Mouse (Mus musculus): Measurements from ENCODE around the gene Cux1. TPM values are rescaled to one million over a fixed set of nuclear protein-coding genes. Genes with fewer than 3 reads are reported as not detected.
"Not testable (repeated sequence)": the region's sequence is repeated elsewhere in the genome, so short reads cannot be mapped to it uniquely, and the experiment has no call there.

Gene Cux1
- polyA plus RNA-seq, 1 experiment = 126 TPM

- H3K4me1 ChIP-seq (ENCODE audit: control insufficient read depth, insufficient read depth, low read length) = no peaks in the 10 kb centered on the region
These were observed 348.7 kb downstream of the Cux1 start for GRCm38 (mm10) chr5:136218585-136218984.

GRCm38 (mm10) chr5:136217932-136218381 lies 349.3 kb downstream of the Cux1 start:
- H3K27ac ChIP-seq (ENCODE audit: insufficient read depth, low read depth, low read length) = no peak overlapping the region
- H3K4me3 ChIP-seq (ENCODE audit: insufficient read depth, low read depth, low read length) = no peak overlapping the region
- H3K27me3 ChIP-seq (replicated peaks; ENCODE audit: control insufficient read depth, insufficient read depth, low read length) = no peaks in the 10 kb centered on the region
- no peak for DNase-seq
- H3K36me3 ChIP-seq (ENCODE audit: control insufficient read depth, insufficient read depth, low read length) = no peaks in the 10 kb centered on the region
- no peaks in the 10 kb centered on the region for H3K4me1 ChIP-seq (ENCODE audit: control insufficient read depth, insufficient read depth, low read length)
- no peak for TF ChIP-seq CTCF (conservative IDR thresholded peaks at IDR 0.05; ENCODE audit: insufficient read depth, insufficient read length, low read depth, low read length)
- WGBS = 75% methylated on average over 4 of the region's 4 CpGs

More at GRCm38 (mm10) chr5:136218585-136218984, 348.7 kb downstream of the Cux1 start:
- Histone ChIP-seq H3K27ac (ENCODE audit: insufficient read depth, low read depth, low read length) (no peak overlapping the region), H3K36me3 (ENCODE audit: control insufficient read depth, insufficient read depth, low read length) (no peaks in the 10 kb centered on the region), H3K27me3 (replicated peaks; ENCODE audit: control insufficient read depth, insufficient read depth, low read length) (no peaks in the 10 kb centered on the region), H3K4me3 (ENCODE audit: insufficient read depth, low read depth, low read length) (no peak overlapping the region)
- DNase-seq = no peak
- 85% methylated on average over 12 of the region's 12 CpGs for WGBS
- no peak for TF ChIP-seq CTCF (conservative IDR thresholded peaks at IDR 0.05; ENCODE audit: insufficient read depth, insufficient read length, low read depth, low read length)

- H3K27me3 ChIP-seq (replicated peaks; ENCODE audit: control insufficient read depth, insufficient read depth, low read length) = no peaks in the 10 kb centered on the region
- no peak for DNase-seq
- H3K4me1 ChIP-seq (ENCODE audit: control insufficient read depth, insufficient read depth, low read length) = no peaks in the 10 kb centered on the region
- H3K4me3 ChIP-seq (ENCODE audit: insufficient read depth, low read depth, low read length) = no peak overlapping the region
- 79% methylated on average over 18 of the region's 18 CpGs for WGBS
- TF ChIP-seq CTCF (conservative IDR thresholded peaks at IDR 0.05; ENCODE audit: insufficient read depth, insufficient read length, low read depth, low read length) (no peak), POLR2A (IDR thresholded peaks at IDR 0.05; ENCODE audit: low read depth, low read length) (no peak)
- H3K36me3 ChIP-seq (ENCODE audit: control insufficient read depth, insufficient read depth, low read length) = no peaks in the 10 kb centered on the region
- H3K27ac ChIP-seq (ENCODE audit: insufficient read depth, low read depth, low read length) = no peak overlapping the region
These were observed 350.2 kb downstream of the Cux1 start for GRCm38 (mm10) chr5:136217004-136217665.

- Histone ChIP-seq H3K36me3 (ENCODE audit: control insufficient read depth, insufficient read depth, low read length) (no peaks in the 10 kb centered on the region), H3K27me3 (replicated peaks; ENCODE audit: control insufficient read depth, insufficient read depth, low read length) (no peaks in the 10 kb centered on the region), H3K27ac (ENCODE audit: insufficient read depth, low read depth, low read length) (no peak overlapping the region), H3K4me1 (ENCODE audit: control insufficient read depth, insufficient read depth, low read length) (no peaks in the 10 kb centered on the region), H3K4me3 (ENCODE audit: insufficient read depth, low read depth, low read length) (no peak overlapping the region)
- TF ChIP-seq CTCF (conservative IDR thresholded peaks at IDR 0.05; ENCODE audit: insufficient read depth, insufficient read length, low read depth, low read length) (no peak), POLR2A (IDR thresholded peaks at IDR 0.05; ENCODE audit: low read depth, low read length) (no peak)
- no peak for DNase-seq
- WGBS = 55% methylated on average over 5 of the region's 5 CpGs
These were observed 351.3 kb downstream of the Cux1 start for GRCm38 (mm10) chr5:136215958-136216357.

GRCm38 (mm10) chr5:136215211-136215610 lies 352.1 kb downstream of the Cux1 start:
- no peaks in the 10 kb centered on the region for H3K4me1 ChIP-seq (ENCODE audit: control insufficient read depth, insufficient read depth, low read length)
- no peak overlapping the region for H3K4me3 ChIP-seq (ENCODE audit: insufficient read depth, low read depth, low read length)
- no peaks in the 10 kb centered on the region for H3K27me3 ChIP-seq (replicated peaks; ENCODE audit: control insufficient read depth, insufficient read depth, low read length)
- no peak for DNase-seq
- H3K36me3 ChIP-seq (ENCODE audit: control insufficient read depth, insufficient read depth, low read length) = no peaks in the 10 kb centered on the region
- WGBS = 92% methylated on average over 3 of the region's 3 CpGs
- H3K27ac ChIP-seq (ENCODE audit: insufficient read depth, low read depth, low read length) = no peak overlapping the region
- TF ChIP-seq CTCF (conservative IDR thresholded peaks at IDR 0.05; ENCODE audit: insufficient read depth, insufficient read length, low read depth, low read length) (peak; percentile 34; the same call in 1 of the 2 replicates), POLR2A (IDR thresholded peaks at IDR 0.05; ENCODE audit: low read depth, low read length) (no peak)

- Histone ChIP-seq H3K4me3 (ENCODE audit: insufficient read depth, low read depth, low read length) (no peak overlapping the region), H3K27me3 (replicated peaks; ENCODE audit: control insufficient read depth, insufficient read depth, low read length) (no peaks in the 10 kb centered on the region), H3K4me1 (ENCODE audit: control insufficient read depth, insufficient read depth, low read length) (no peaks in the 10 kb centered on the region), H3K36me3 (ENCODE audit: control insufficient read depth, insufficient read depth, low read length) (no peaks in the 10 kb centered on the region), H3K27ac (ENCODE audit: insufficient read depth, low read depth, low read length) (no peak overlapping the region)
- DNase-seq = no peak
- no peak for TF ChIP-seq POLR2A (IDR thresholded peaks at IDR 0.05; ENCODE audit: low read depth, low read length)
- TF ChIP-seq CTCF (conservative IDR thresholded peaks at IDR 0.05; ENCODE audit: insufficient read depth, insufficient read length, low read depth, low read length) = no peak
- WGBS = 83% methylated on average over 5 of the region's 5 CpGs
These were observed 353.6 kb downstream of the Cux1 start for GRCm38 (mm10) chr5:136213716-136214115.

GRCm38 (mm10) chr5:136212716-136213115 lies 354.6 kb downstream of the Cux1 start:
- Histone ChIP-seq H3K27me3 (replicated peaks; ENCODE audit: control insufficient read depth, insufficient read depth, low read length) (no peaks in the 10 kb centered on the region), H3K27ac (ENCODE audit: insufficient read depth, low read depth, low read length) (no peak overlapping the region), H3K4me1 (ENCODE audit: control insufficient read depth, insufficient read depth, low read length) (no peaks in the 10 kb centered on the region), H3K4me3 (ENCODE audit: insufficient read depth, low read depth, low read length) (no peak overlapping the region), H3K36me3 (ENCODE audit: control insufficient read depth, insufficient read depth, low read length) (no peaks in the 10 kb centered on the region)
- 88% methylated on average over 11 of the region's 11 CpGs for WGBS
- TF ChIP-seq POLR2A (IDR thresholded peaks at IDR 0.05; ENCODE audit: low read depth, low read length) = no peak
- TF ChIP-seq CTCF (conservative IDR thresholded peaks at IDR 0.05; ENCODE audit: insufficient read depth, insufficient read length, low read depth, low read length) = no peak
- no peak for DNase-seq

- DNase-seq; H3K4me1 ChIP-seq (ENCODE audit: control insufficient read depth, insufficient read depth, low read length); H3K27me3 ChIP-seq (replicated peaks; ENCODE audit: control insufficient read depth, insufficient read depth, low read length); H3K36me3 ChIP-seq (ENCODE audit: control insufficient read depth, insufficient read depth, low read length); H3K27ac ChIP-seq (ENCODE audit: insufficient read depth, low read depth, low read length); H3K4me3 ChIP-seq (ENCODE audit: insufficient read depth, low read depth, low read length): not testable (repeated sequence)
- 91% methylated on average over 14 of the region's 14 CpGs for WGBS
These were observed 355.8 kb downstream of the Cux1 start for GRCm38 (mm10) chr5:136211341-136212102.
